Mouse (Mus musculus): ENCODE data around the gene Mitf. TPM values are rescaled to one million over a fixed set of nuclear protein-coding genes. Genes with fewer than 3 reads are reported as not detected.

Mitf gene
- polyA plus RNA-seq, 1 experiment from 2014 or later = 1.5 TPM

DNA sequence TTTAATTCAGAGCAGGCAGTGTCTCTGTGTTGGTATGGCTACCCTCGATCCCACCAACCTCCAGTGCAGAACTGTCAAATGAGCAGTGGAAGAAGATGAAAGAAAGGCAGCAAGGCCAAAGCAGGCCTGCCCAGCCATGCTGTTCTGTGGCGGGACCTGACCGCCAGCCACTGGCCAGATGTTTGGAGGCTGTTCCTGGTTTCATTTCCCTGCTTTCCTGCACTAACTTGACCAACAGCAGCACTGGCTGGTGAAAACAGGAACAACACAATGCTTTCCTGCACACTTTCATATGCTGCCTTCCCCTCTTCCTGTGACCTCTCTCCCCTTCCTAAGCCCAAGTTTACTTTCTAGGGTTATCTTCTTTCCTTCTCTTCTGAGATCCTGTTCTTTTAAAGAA, 50.8 kb downstream of the Mitf start:
- H3K9me3 ChIP-seq (ENCODE audit: control insufficient read depth, low read length) = no peaks in the 10 kb centered on the region
- no peaks in the 10 kb centered on the region for H3K27me3 ChIP-seq (ENCODE audit: control insufficient read depth, insufficient read depth, low read length)
- 0 out of 2 replicates have a peak, but pooled peaks cover 2% of the 10 kb centered on the region for H3K4me1 ChIP-seq (replicated peaks; ENCODE audit: control insufficient read depth, insufficient read depth)
- WGBS = 67% methylated on average over 3 of the region's 3 CpGs
- H3K9ac ChIP-seq (ENCODE audit: low read length) = no peak overlapping the region
- ATAC-seq (ENCODE audit: low FRiP score, low TSS enrichment) = no peak
- TF ChIP-seq CTCF (IDR thresholded peaks at IDR 0.05; ENCODE audit: low read depth) = peak; percentile 63
- TF ChIP-seq EP300 (optimal IDR thresholded peaks at IDR 0.05) = no peak
- DNase-seq (ENCODE audit: low spot score) = no peak
- H3K4me2 ChIP-seq (replicated peaks; ENCODE audit: low read depth) = no peak overlapping the region
- no peaks in the 10 kb centered on the region for H3K36me3 ChIP-seq (ENCODE audit: control insufficient read depth, insufficient read depth, low read length)
- no peak overlapping the region for H3K27ac ChIP-seq (replicated peaks)
- no peak overlapping the region for H3K4me3 ChIP-seq (ENCODE audit: low read depth, low read length)

DNA sequence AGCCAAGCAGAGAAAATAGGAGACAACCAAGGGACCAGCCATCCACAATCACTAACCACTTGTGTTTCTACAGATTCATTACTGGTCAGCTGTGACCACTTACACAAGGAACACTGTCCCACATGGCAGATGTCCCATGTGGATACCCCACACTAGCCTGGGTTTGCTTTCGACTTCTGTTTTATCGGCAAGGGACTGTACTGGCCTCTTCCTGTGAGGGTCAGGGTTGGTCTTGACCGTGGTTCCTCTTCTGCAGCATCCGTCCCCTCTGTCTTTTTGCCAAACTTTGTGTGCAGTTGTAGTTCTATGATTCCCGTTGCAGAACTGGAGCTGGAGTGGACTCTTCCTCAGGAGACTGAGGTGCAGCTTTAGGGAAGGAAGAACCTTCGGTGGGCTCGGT, 59.7 kb downstream of the Mitf start:
- 83% methylated on average over 7 of the region's 7 CpGs for WGBS
- no peak for ATAC-seq (ENCODE audit: low FRiP score, low TSS enrichment)
- no peak for DNase-seq (ENCODE audit: low spot score)
- Histone ChIP-seq H3K27ac (replicated peaks) (no peak overlapping the region), H3K36me3 (ENCODE audit: control insufficient read depth, insufficient read depth, low read length) (no peaks in the 10 kb centered on the region), H3K4me2 (replicated peaks; ENCODE audit: low read depth) (no peak overlapping the region), H3K4me3 (ENCODE audit: low read depth, low read length) (no peak overlapping the region), H3K27me3 (ENCODE audit: control insufficient read depth, insufficient read depth, low read length) (no peaks in the 10 kb centered on the region), H3K9ac (ENCODE audit: low read length) (no peak overlapping the region), H3K4me1 (replicated peaks; ENCODE audit: control insufficient read depth, insufficient read depth) (no peaks in the 10 kb centered on the region), H3K9me3 (ENCODE audit: control insufficient read depth, low read length) (no peaks in the 10 kb centered on the region)
- TF ChIP-seq CTCF (IDR thresholded peaks at IDR 0.05; ENCODE audit: low read depth) (no peak), EP300 (optimal IDR thresholded peaks at IDR 0.05) (no peak)

DNA sequence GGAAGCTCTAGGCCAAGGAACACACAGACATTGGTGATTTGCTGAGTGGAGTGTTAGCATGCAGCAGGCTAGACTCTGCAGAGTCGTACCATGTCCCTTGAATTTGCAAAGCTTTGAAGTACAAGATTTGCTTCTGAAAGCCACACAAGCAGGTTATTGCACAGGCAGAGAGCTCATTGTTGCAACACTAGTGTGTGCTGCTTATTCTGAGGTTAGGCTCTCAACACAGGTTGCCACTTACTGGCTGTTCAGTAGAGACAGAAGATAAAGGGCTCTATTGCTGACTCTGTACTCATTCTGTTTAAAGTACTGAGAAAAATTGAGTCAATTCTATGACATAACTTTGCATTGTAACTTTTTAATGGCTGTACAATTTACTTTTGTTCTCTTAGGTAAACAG, 61.2 kb downstream of the Mitf start:
- ATAC-seq (ENCODE audit: low FRiP score, low TSS enrichment) (no peak), DNase-seq (ENCODE audit: low spot score) (no peak)
- H3K27ac ChIP-seq (replicated peaks) = no peak overlapping the region
- H3K9ac ChIP-seq (ENCODE audit: low read length) = no peak overlapping the region
- no peaks in the 10 kb centered on the region for H3K9me3 ChIP-seq (ENCODE audit: control insufficient read depth, low read length)
- no peak for TF ChIP-seq EP300 (optimal IDR thresholded peaks at IDR 0.05)
- TF ChIP-seq CTCF (IDR thresholded peaks at IDR 0.05; ENCODE audit: low read depth) = no peak
- H3K4me1 ChIP-seq (replicated peaks; ENCODE audit: control insufficient read depth, insufficient read depth) = no peaks in the 10 kb centered on the region
- no peak overlapping the region for H3K4me3 ChIP-seq (ENCODE audit: low read depth, low read length)
- 82% methylated on average over 1 of the region's 1 CpGs for WGBS
- no peaks in the 10 kb centered on the region for H3K27me3 ChIP-seq (ENCODE audit: control insufficient read depth, insufficient read depth, low read length)
- no peaks in the 10 kb centered on the region for H3K36me3 ChIP-seq (ENCODE audit: control insufficient read depth, insufficient read depth, low read length)
- no peak overlapping the region for H3K4me2 ChIP-seq (replicated peaks; ENCODE audit: low read depth)

DNA sequence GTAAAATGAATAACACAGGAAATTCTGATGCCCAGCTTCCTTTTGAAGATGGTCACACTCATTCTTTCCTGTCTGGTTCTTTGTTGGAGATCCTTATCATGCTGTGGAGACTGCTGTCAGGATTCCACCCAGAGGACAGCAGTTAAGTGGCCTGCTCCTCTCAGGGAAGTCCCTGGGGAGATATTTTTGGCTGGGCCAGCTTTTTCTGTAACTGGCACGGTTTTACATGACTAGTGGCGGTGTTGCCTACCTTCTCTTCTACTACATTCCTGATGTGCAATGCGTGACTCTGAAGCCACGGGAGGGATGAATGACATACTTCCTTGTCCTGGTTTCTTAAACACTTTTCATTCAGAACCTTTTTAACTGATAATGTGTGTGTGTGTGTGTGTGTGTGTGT, 63.1 kb downstream of the Mitf start:
- H3K4me3 ChIP-seq (ENCODE audit: low read depth, low read length) = no peak overlapping the region
- no peaks in the 10 kb centered on the region for H3K4me1 ChIP-seq (replicated peaks; ENCODE audit: control insufficient read depth, insufficient read depth)
- no peaks in the 10 kb centered on the region for H3K9me3 ChIP-seq (ENCODE audit: control insufficient read depth, low read length)
- H3K9ac ChIP-seq (ENCODE audit: low read length) = no peak overlapping the region
- 81% methylated on average over 4 of the region's 4 CpGs for WGBS
- H3K27ac ChIP-seq (replicated peaks) = no peak overlapping the region
- no peak for TF ChIP-seq EP300 (optimal IDR thresholded peaks at IDR 0.05)
- TF ChIP-seq CTCF (IDR thresholded peaks at IDR 0.05; ENCODE audit: low read depth) = no peak
- ATAC-seq (ENCODE audit: low FRiP score, low TSS enrichment) (no peak), DNase-seq (ENCODE audit: low spot score) (no peak)
- no peaks in the 10 kb centered on the region for H3K27me3 ChIP-seq (ENCODE audit: control insufficient read depth, insufficient read depth, low read length)
- H3K4me2 ChIP-seq (replicated peaks; ENCODE audit: low read depth) = no peak overlapping the region
- no peaks in the 10 kb centered on the region for H3K36me3 ChIP-seq (ENCODE audit: control insufficient read depth, insufficient read depth, low read length)

DNA sequence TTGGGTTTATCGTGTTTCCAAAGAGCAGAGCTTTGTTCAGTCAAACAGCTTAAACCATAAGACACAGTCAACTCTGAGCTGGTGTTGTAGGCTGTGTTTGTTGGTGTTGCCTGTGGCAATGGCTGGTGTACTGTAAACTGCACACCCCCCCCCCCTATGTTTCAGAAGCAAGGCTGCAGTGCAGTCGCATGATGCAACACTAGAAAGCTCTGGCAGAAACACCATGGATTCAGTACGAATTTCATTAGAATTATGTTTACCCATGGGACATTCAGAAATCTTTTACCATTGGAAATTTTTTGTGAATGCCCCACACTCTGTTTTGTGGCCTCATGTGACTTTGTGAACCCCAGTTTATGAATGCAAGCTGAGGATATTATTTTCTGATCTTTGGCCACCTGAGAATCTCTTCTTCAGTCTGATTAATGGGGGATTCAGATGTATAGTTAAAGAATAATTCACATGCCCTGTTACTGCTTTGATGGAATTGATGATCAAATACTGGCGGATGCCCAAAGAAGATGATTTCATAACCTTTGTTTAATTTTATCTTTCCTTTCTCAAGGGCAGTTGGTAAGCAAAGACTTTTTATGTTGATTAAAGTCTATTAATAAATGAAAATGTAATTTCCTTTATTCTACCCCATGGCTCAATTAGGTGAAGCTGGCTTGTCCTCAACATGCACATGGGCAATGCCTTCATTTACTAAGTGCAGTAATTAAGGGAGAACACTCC, 64.6 kb downstream of the Mitf start:
- H3K4me2 ChIP-seq (replicated peaks; ENCODE audit: low read depth) = no peak overlapping the region
- H3K4me3 ChIP-seq (ENCODE audit: low read depth, low read length) = no peak overlapping the region
- no peak for DNase-seq (ENCODE audit: low spot score)
- no peak for TF ChIP-seq CTCF (IDR thresholded peaks at IDR 0.05; ENCODE audit: low read depth)
- TF ChIP-seq EP300 (optimal IDR thresholded peaks at IDR 0.05) = no peak
- H3K9ac ChIP-seq (ENCODE audit: low read length) = no peak overlapping the region
- no peaks in the 10 kb centered on the region for H3K4me1 ChIP-seq (replicated peaks; ENCODE audit: control insufficient read depth, insufficient read depth)
- WGBS = 80% methylated on average over 4 of the region's 4 CpGs
- H3K27me3 ChIP-seq (ENCODE audit: control insufficient read depth, insufficient read depth, low read length) = no peaks in the 10 kb centered on the region
- no peaks in the 10 kb centered on the region for H3K9me3 ChIP-seq (ENCODE audit: control insufficient read depth, low read length)
- no peak overlapping the region for H3K27ac ChIP-seq (replicated peaks)
- no peak for ATAC-seq (ENCODE audit: low FRiP score, low TSS enrichment)
- H3K36me3 ChIP-seq (ENCODE audit: control insufficient read depth, insufficient read depth, low read length) = no peaks in the 10 kb centered on the region

DNA sequence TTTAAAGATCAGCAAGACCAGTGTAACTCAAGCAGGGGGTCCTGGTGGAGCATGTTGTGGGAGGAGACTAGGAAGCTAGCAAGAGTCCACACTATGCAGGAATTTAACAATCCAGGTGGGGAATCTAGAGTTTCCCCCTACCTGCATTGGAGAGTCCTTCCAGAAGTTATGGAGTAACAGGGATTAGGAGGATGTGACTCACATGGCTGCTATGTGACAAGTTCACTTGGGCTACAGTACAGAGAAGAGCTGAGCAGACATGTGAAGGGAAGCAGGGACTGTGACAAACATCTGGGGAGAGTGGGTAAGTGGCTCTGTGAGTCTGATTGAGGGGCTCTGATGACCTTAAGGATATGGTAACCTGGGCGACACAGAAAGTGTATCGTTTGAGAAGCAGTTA, 66.2 kb downstream of the Mitf start:
- Histone ChIP-seq H3K9ac (ENCODE audit: low read length) (no peak overlapping the region), H3K27ac (replicated peaks) (no peak overlapping the region), H3K9me3 (ENCODE audit: control insufficient read depth, low read length) (no peaks in the 10 kb centered on the region), H3K4me3 (ENCODE audit: low read depth, low read length) (no peak overlapping the region), H3K4me1 (replicated peaks; ENCODE audit: control insufficient read depth, insufficient read depth) (no peaks in the 10 kb centered on the region), H3K27me3 (ENCODE audit: control insufficient read depth, insufficient read depth, low read length) (no peaks in the 10 kb centered on the region), H3K36me3 (ENCODE audit: control insufficient read depth, insufficient read depth, low read length) (no peaks in the 10 kb centered on the region), H3K4me2 (replicated peaks; ENCODE audit: low read depth) (no peak overlapping the region)
- WGBS = 63% methylated on average over 2 of the region's 2 CpGs
- no peak for DNase-seq (ENCODE audit: low spot score)
- no peak for ATAC-seq (ENCODE audit: low FRiP score, low TSS enrichment)
- TF ChIP-seq EP300 (optimal IDR thresholded peaks at IDR 0.05) (no peak), CTCF (IDR thresholded peaks at IDR 0.05; ENCODE audit: low read depth) (no peak)
